Mouse (Mus musculus): Measurements from ENCODE around the gene Ggta1. TPM values are rescaled to one million over a fixed set of nuclear protein-coding genes. Genes with fewer than 3 reads are reported as not detected.

Gene Ggta1
- total RNA-seq, 2 experiments from 2014 or later: 1.8 to 2.3 TPM

GRCm38 (mm10) chr2:35385441-35385871 lies 77.6 kb downstream of the Ggta1 start:
- H3K4me3 ChIP-seq: no peak overlapping the region
- no peak for TF ChIP-seq CTCF (conservative IDR thresholded peaks at IDR 0.05)
- no peak overlapping the region for H3K27ac ChIP-seq
- no peak for DNase-seq (ENCODE audit: low spot score in 2 of 2)

DNA sequence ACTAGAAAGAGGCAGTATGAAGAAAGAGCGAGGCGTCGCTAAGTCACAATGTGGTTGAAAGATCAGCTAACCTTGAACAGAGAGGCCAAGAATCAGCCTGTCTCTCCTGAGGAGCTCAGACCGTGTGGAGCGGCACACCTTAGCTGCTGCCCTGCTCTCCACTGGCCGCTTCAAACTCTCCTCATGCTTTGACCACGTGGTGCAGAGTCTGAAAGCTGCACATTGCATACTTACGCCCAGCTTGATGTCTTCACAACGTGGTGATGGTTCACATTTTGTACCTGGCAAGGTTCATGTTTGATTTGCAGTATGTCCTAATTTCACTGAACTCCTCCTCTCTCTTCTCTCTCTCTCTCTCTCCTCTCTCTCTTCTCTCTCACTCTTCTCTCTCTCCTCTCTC lies 83.7 kb downstream of the Ggta1 start:
- Histone ChIP-seq H3K4me3 (no peak overlapping the region), H3K27ac (no peak overlapping the region)
- no peak for DNase-seq (ENCODE audit: low spot score in 2 of 2)
- TF ChIP-seq CTCF (conservative IDR thresholded peaks at IDR 0.05): no peak

- no peak overlapping the region for H3K27ac ChIP-seq
- DNase-seq (ENCODE audit: low spot score in 2 of 2): no peak
- no peak for TF ChIP-seq CTCF (conservative IDR thresholded peaks at IDR 0.05)
- no peak overlapping the region for H3K4me3 ChIP-seq
Measured at GRCm38 (mm10) chr2:35377600-35377999, 85.4 kb downstream of the Ggta1 start.

- Histone ChIP-seq H3K4me3 (no peak overlapping the region), H3K27ac (no peak overlapping the region)
- no peak for DNase-seq (ENCODE audit: low spot score in 2 of 2)
- TF ChIP-seq CTCF (conservative IDR thresholded peaks at IDR 0.05): peak; percentile 80
Measured at GRCm38 (mm10) chr2:35373003-35373402, 90.0 kb downstream of the Ggta1 start.

- H3K4me3 ChIP-seq: no peak overlapping the region
- no peak overlapping the region for H3K27ac ChIP-seq
- no peak for TF ChIP-seq CTCF (conservative IDR thresholded peaks at IDR 0.05)
- no peak for DNase-seq (ENCODE audit: low spot score in 2 of 2)
Measured at GRCm38 (mm10) chr2:35370686-35371085, 92.3 kb downstream of the Ggta1 start.

- no peak for DNase-seq (ENCODE audit: low spot score in 2 of 2)
- no peak within 1 kb of the TSS for H3K4me3 ChIP-seq
- no peak for TF ChIP-seq CTCF (conservative IDR thresholded peaks at IDR 0.05)
- H3K27ac ChIP-seq: no peak within 1 kb of the TSS
Measured at GRCm38 (mm10) chr2:35367629-35368028, 95.4 kb downstream of the Ggta1 start, which contains the start of gene 4930568D16Rik. 4930568D16Rik (minus strand) TSS chr2:35367729.

Other genes starting within 250 kb of the Ggta1 start
- gene Gsn, start 206.9 kb downstream of the Ggta1 start, total RNA-seq (2021): 10 to 100 TPM; 46.5 to 49.1 TPM
- gene Stom, start 126.3 kb downstream of the Ggta1 start, total RNA-seq (2021): 1 to 10 TPM; 6.0 to 7.9 TPM
- not detected for gene 4930568D16Rik, start 95.5 kb downstream of the Ggta1 start, total RNA-seq (2021)
- not detected for gene 4930402F06Rik, start 66.1 kb downstream of the Ggta1 start, total RNA-seq (2021)
- gene Dab2ip, start 95.0 kb upstream of the Ggta1 start, total RNA-seq (2021): 100 to 1,000 TPM in 1 of 2 experiments, 10 to 100 TPM in 1; 96.3 to 103 TPM